Mouse (Mus musculus) hindbrain, embryonic 10.5 days (tissue): Measurements from ENCODE around the gene Fsd2. TPM values are rescaled to one million over a fixed set of nuclear protein-coding genes. Genes with fewer than 3 reads are reported as not detected.

Source experiments
- microRNA counts: library from miRNA; unstranded; fragments of <30 nt; microRNA quantifications from one replicate; lab custom pipeline; 2017
- polyA plus RNA-seq: library from polyadenylated mRNA; unstranded; fragments of >200 nt; fragmentation: Nextera tagmentation; extraction: Ambion mirVana; gene quantifications from 2 replicates; pipeline ENCODE4 v1.2.1, GENCODE M21; 2016

Gene Fsd2
- polyA plus RNA-seq, 1 experiment from 2014 or later: 0.54 TPM

MicroRNAs within 50 kb of the gene (microRNA counts, 519-probe panel; counts per million panel counts)
- microRNA mmu-miR-1839-3p (lab: Ali Mortazavi, UCI): 1,255 counts per million, percentile 77 among the panel's probes with 10 or more counts
- microRNA mmu-miR-1839-5p (lab: Ali Mortazavi, UCI): 2,082 counts per million, percentile 78 among the panel's probes with 10 or more counts

Other genes starting within 250 kb of the Fsd2 start
- gene Rps17, start 221.7 kb downstream of the Fsd2 start, polyA plus RNA-seq: 1,093 and 1,176 TPM in 2 replicates
- 1.3 and 1.9 TPM in 2 replicates for gene Cpeb1, start 111.5 kb downstream of the Fsd2 start, polyA plus RNA-seq
- 20.6 and 44.7 TPM in 2 replicates for gene Ap3b2, start 73.0 kb downstream of the Fsd2 start, polyA plus RNA-seq
- 0.39 and 0.73 TPM in 2 replicates for gene BC048679, start 68.7 kb downstream of the Fsd2 start, polyA plus RNA-seq
- gene Whamm, start 4.3 kb upstream of the Fsd2 start, polyA plus RNA-seq: 2.9 and 4.2 TPM in 2 replicates
- 14.7 and 18.5 TPM in 2 replicates for gene Homer2, start 140.6 kb upstream of the Fsd2 start, polyA plus RNA-seq
- 113 and 119 TPM in 2 replicates for gene Ramac, start 196.0 kb upstream of the Fsd2 start, polyA plus RNA-seq
- 50.1 and 50.8 TPM in 2 replicates for gene 3110040N11Rik, start 222.5 kb upstream of the Fsd2 start, polyA plus RNA-seq